Mouse (Mus musculus): Measurements from ENCODE around the gene Cul7.
A peak's percentile ranks its signal among the peaks of the same experiment; 100 is the strongest.

The Cul7 gene

DNA sequence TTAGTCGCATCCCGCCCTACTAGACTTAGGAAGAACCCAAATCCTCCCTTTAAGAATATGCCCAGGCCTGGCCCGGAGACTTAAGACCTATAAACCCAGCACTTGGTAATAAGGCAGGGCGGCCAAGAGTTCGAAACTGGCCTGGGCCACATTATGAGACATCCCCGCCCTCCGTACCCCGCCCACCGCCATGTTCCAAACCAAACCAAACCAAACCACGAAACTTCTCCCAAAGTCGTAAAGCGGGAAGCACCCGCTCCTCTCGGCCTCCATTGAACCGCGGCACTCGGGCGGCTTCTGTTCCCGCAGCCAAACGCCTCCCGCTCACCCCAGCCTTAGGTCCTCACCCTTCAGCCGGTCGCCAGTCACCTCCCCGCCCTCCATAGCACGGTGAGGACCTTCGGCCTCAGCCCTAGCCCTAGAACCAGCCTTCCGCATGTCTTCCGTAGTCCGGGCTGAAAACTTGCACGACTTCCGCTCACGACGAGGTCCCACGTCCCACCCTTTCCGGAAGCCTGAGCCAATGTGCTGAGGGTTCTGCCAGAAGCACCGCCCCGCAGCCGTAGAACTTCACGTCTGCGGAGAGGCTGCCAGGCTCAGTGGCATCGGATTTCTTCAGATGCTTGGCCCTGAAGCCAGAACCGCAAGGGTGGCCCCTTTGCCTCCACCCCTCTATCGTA, 23.9 kb downstream of the Cul7 start, which contains the start of gene Rrp36:
Gene Rrp36, minus strand, starts transcription at position 503 of the 680 bp plus-strand sequence.
- peak; percentile 62 to 83 for DNase-seq (ENCODE audit: low spot score in 2 of 2)

- no peak for DNase-seq (ENCODE audit: low spot score in 2 of 2)
These were observed 24.6 kb downstream of the Cul7 start for GRCm38 (mm10) chr17:46674530-46675283.

DNA sequence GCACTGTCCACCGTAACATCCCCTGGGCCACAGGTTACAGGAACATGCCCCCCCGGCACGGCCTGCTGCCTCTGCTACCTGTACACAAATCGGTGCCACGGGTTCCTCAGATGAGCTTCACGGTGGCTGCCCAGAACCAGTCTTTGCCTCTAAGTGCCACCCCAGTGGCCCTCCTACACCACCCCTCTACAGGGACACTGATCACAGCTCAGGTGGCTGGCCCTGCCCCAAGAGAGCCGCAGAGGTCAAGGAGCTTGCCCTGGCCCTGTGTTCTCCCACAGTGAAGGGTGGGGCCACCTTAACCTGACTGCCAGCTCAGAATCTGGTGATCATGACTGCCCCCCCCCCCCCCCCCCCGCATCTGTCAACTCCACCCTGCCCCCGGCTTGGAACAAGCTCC, 28.3 kb downstream of the Cul7 start, which contains the start of gene Mea1:
Gene Mea1, plus strand, starts transcription at position 378 of the 400 bp plus-strand sequence.
- no peak for DNase-seq (ENCODE audit: low spot score in 2 of 2)

DNA sequence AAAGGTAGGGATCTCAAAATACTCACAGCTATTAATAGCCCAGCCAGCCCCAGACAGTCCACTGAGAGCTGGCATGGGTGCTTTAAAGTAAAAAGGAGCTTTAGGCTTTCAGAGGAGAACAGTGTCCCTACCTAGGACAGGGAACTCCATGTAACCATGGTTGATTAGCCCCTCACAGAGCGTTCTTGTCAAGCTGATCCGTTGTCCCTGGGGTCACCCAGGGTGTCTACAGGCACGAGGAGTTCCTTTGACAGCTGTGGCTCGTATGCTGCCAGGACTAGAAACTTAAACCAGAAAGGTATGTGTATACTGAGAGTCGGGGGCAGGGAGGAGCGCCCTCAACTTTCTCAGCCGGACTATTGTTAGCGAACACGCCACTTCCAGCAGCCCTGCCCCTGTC, 28.8 kb downstream of the Cul7 start:
- no peak for DNase-seq (ENCODE audit: low spot score in 2 of 2)

- DNase-seq (ENCODE audit: low spot score in 2 of 2), result peak in 1 of 2 experiments; percentile 43
These were observed 30.0 kb downstream of the Cul7 start for GRCm38 (mm10) chr17:46679843-46680759.

DNA sequence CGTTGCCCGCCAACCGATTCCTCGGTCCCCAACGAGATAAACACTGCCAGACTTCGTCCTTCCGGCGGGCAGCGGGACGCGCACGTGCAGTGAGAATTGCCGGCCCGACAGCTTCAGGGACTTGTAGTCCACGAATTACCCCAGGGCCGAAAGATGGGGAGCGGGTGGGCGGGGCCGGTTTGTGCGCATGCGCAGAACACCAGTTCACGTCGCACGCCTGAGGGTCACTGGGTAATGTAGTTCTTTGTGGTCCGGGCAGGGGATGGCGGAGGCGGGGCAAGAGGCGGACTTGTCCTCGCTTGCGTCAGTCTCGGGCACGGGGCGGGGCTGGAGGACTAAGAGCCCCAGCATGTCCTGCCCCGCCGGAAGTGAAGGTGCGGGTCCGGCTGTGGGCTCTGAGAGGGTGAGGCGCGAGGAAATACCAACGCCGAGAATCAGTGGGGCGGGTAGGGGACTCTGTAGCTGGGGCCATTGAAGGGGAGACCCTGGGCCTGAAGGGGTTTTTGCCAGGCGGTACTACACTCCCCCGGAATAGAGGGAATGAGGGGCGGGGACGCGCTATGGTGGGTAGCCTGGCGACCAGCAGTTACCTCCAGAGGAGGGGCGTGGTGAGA, 30.7 kb downstream of the Cul7 start, which contains the start of gene Klhdc3:
Gene Klhdc3, minus strand, starts transcription at position 155 of the 614 bp plus-strand sequence.
- DNase-seq (ENCODE audit: low spot score in 2 of 2), result peak; percentile 83 to 93

DNA sequence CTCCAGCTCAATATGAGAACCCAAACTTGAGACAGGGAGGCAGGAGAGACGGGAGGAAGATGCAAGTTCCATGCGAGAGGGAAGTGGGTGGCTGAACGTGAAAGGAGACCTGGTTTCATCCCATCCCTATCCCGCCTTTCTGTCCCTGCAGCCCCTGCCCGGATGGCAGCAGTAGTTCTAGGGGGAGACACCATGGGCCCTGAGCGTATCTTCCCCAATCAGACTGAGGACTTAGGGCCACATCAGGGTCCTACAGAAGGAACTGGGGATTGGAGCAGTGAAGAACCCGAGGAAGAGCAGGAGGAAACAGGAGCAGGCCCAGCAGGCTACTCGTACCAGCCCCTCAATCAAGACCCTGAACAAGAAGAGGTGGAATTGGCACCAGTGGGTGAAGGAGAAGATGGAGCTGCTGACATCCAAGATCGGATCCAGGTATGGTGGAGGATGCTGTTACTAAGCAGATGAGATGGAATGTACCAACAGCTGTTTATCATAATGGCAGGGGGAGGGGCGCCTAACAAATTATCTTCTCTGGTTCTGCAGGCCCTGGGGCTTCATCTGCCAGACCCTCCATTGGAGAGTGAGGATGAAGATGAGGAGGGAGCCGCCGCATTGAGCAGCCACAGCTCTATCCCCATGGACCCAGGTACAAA, 31.5 kb downstream of the Cul7 start:
- no peak for DNase-seq (ENCODE audit: low spot score in 2 of 2)

GRCm38 (mm10) chr17:46682654-46683389, 32.7 kb downstream of the Cul7 start:
- no peak for DNase-seq (ENCODE audit: low spot score in 2 of 2)

GRCm38 (mm10) chr17:46685913-46686312, 35.8 kb downstream of the Cul7 start:
- no peak for DNase-seq (ENCODE audit: low spot score in 2 of 2)

GRCm38 (mm10) chr17:46690665-46691064, 40.5 kb downstream of the Cul7 start:
- DNase-seq (ENCODE audit: low spot score in 2 of 2), result no peak

DNA sequence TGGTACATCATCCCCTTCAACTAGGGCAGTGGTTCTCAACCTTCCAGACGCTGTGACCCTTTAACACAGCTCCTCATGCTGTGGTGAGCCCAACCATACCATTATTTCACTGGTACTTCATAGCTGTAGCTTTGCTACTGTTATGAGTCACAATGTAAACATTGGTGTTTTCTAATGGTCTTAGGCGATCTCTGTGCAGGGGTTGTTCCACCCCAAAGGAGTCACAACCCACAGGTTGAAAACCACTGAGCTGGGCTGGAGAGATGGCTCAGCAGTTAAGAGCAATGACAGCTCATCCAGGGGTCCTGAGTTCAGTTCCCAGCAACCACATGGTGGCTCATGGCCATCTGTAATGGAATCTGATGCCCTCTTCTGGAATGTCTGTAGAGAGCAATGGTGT, 41.3 kb downstream of the Cul7 start:
- DNase-seq (ENCODE audit: low spot score in 2 of 2), result no peak

- DNase-seq (ENCODE audit: low spot score in 2 of 2), result no peak
These were observed 44.5 kb downstream of the Cul7 start for GRCm38 (mm10) chr17:46694517-46695063.

DNA sequence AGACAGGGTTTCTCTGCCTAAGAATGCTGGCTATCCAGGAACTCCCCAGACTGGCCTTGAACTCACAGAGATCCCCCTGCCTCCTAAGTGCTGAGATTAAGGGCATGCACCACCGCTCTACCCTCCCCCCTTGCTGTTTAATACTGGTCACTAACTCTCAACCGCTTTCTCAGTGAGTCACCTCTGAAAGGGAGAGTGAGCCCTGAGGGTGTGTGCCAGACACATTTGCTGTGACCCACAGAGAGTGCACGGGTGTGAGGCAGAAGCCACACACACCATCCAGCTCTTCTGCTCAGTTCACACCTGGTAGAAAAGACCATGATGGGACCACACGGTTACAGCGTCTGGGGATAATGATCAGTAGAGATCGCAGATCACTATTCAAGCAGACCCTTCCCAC, 48.4 kb downstream of the Cul7 start:
- DNase-seq (ENCODE audit: low spot score in 2 of 2), result no peak

DNA sequence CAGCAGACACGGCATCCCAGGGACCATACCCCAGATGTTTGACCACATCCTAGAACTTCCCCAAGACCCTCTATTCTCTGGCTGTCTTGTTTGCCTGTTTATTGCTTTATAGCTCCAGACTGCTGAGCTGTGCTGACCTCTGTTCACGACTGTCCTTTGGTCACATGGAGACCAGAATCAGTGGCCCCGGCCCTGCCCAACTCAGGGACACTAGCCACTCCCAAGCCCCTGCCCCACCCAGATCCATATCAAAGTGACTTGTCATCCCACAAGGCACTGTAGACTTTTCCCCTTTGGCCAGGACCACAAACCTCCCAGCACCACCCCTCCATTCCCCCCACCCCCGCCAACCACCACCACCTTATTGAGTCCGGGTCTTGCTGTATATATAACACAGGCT, 49.1 kb downstream of the Cul7 start:
- DNase-seq (ENCODE audit: low spot score in 2 of 2), result no peak

GRCm38 (mm10) chr17:46699912-46700311, 49.8 kb downstream of the Cul7 start:
- no peak for DNase-seq (ENCODE audit: low spot score in 2 of 2)

DNA sequence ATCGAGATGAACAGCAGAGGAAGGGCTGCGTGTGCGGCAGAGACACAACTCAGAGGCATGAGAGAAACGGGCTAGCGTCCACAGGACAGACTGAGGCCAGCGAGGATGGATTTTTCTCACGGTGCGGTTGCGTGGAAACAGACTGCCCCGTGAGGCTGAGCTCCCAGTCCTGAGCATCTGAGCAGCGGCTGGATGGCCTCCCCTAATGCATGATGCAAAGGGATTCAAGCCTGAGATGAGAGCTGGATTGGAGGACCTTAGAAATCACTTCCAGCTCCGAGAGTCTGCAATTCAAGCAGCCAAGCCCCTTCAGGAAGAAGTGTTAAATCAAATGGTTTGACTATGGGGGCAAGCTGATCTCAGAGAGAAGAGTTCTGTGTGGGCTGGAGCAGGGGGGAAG, 51.4 kb downstream of the Cul7 start:
- DNase-seq (ENCODE audit: low spot score in 2 of 2), result no peak

GRCm38 (mm10) chr17:46702100-46702499, 52.0 kb downstream of the Cul7 start:
- DNase-seq (ENCODE audit: low spot score in 2 of 2), result no peak

DNA sequence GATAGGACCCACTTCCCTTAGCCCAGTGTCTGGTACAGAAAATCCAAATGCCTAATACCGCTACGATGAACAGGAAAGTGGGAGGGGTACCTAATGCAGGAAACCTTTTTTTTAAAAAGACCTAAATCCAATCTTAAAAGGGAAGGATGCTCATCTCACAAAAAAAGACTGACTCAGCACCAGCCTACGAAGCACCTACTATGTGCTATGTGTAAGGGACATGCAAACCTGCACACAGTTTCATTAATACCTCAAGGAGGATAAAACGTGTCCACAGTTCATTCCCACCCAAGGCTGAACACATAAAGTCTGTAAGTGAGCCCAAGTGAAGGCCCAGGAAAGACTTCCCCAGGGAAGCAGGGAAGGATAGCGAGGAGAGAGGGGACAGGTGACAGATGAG, 52.4 kb downstream of the Cul7 start:
- no peak for DNase-seq (ENCODE audit: low spot score in 2 of 2)

GRCm38 (mm10) chr17:46703971-46704886, 54.1 kb downstream of the Cul7 start:
- DNase-seq (ENCODE audit: low spot score in 2 of 2), result no peak
